Mouse (Mus musculus) thymus, postnatal 4 days (tissue): ENCODE results near the gene Josd2.
A peak's percentile ranks its signal among the peaks of the same experiment; 100 is the strongest.

Source experiments
- DNase-seq: peaks from one replicate; pipeline ENCODE4 v3.0.0; 2021

The Josd2 gene

DNA sequence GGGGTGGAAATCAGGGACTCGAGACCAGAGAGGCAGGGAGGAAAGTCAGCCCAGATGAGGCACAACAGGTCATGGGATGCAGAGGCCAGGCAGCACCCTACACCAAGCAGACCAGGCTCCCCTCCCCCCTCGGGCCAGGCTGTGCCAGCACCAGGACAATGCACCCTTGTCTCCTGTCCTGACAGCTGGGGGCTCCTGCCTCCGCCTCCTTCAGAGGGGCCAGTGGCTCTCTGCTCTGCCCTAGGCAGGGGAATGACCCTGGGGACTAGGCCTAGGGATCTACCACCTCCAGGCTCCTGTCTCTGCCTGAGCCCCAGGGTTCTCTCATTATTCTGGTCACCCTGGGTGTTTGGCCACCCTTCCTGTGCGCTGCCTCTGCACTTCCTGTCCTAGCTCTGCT, 6.6 kb downstream of the Josd2 start:
- peak; percentile 9 for DNase-seq

DNA sequence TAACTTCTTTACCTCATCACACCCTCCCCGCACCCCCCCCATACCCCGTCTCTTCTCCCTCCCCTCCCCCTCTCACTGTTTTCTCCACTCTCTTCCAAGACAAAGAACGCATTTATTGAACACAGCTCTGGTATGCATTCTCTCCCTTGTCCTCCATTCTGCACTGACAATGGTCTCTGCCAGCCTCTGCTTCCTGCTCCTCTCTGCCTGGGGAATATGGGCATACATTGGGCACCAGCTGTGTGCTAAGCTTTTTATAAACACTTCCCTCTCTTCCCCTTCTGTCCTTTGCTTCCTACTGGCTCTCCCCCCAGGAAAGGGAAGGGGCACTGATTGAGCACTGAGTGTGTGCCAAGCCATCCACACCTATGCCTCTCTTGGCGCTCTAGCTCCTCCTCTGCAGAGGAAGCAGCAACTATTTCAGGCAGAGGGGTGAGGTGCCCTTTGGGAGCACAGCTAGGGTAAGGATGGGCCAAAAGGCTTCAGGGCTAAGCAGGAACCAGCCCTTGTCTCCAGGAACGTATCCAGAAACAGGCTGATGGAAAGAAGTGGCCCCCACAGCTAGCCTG, 7.3 kb downstream of the Josd2 start:
- DNase-seq = no peak

DNA sequence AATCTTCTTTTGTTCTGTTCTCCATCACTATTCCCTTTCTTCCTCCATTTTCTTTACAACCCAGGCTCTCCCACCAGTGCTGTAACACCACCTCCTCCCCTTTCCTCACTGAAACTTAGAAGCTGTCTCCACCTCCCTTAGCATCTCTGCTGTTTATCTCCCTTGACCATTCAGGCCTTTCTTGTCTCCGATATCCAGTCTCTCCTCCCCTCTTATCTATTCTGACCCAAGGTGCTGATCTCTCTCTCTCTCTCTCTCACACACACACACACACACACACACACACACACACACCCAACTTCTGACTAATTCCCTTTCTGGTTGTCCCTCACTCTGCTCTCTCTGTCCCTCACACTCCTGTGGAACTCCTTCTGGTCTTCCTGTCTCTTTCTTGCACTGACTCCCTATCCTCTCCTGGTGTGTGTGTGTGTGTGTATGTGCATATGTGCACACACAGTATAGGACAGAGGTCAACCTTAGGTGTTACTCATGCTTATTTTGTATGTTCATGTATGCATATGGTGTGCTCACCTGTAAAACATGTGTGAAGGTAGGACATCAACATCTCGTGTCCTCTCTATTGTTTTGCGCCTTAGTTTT, 15.2 kb downstream of the Josd2 start:
- no peak for DNase-seq

DNA sequence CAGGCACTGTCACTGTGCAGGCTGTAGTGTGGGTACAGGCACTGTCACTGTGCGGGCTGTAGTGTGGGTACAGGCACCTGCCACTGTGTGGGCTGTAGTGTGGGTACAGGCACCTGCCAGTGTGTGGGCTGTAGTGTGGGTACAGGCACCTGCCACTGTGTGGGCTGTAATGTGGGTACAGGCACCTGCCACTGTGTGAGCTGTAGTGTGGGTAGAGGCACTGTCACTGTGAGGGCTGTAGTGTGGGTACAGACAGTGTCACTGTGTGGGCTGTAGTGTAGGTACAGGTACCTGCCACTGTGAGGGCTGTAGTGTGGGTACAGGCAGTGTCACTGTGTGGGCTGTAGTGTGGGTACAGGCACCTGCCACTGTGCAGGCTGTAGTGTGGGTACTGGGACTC, 16.3 kb downstream of the Josd2 start:
- DNase-seq = no peak

DNA sequence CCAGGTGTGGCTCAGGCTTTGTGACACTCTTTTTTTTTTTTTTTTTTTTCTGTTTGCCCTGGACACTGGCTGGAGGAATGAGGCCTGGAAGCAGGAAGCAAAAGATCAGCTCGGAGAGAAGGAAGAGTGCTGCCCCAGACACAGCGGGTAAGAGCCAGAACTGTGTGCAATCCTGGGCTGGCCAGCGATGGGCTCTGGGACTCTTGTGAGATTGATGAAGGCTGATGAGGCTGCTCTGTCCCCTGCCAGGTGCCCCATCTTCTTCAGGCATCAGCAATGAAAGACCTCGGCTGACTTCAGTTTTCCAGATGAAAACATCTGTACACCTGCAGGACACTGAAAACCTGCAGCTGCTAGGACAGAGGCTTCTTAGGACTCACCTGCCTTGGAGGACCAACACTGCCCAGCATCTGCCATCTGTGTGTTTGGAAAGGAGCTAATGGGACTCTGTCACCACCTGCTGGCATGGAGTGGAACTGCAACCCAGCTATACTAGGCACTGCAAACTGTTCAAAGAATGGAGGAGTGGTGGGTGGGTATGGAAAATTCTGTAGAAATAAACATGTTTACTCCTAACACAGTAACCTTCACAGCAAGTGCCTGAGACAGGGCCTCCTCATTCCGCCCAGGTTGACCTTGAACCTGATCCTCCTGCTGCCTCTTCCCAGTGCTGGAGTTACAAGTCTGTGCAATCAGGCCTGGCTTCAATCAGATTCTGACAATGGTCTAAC, 17.2 kb downstream of the Josd2 start:
- peak; percentile 84 for DNase-seq

DNA sequence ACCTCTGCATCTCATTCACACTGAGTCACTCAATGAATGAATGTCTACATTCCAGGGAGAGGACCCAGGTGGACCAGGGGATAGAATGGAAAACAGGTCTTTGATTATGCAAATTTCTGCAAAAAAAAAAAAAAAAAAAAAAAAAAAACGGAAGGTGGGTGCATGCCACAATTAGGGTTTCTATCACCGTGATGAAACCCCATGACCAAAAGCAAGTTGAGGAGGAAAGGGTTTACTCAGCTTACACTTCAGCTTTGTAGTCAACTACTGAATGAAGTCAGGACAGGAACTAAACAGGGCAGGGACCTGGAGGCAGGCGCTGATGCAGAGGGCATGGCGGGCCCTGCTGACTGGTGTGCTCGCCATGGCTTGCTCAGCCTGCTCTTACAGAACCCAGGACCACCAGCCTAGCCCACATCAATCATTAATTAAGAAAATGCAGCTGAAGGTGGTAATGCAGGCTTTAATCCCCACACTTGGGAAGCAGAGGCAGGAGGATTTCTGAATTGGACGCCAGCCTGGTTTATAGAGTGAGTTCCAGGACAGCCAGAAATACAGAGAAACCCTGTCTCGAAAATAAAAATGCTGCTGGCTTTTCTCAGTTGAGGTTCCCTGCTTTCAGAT, 17.9 kb downstream of the Josd2 start:
- DNase-seq = peak; percentile 4

DNA sequence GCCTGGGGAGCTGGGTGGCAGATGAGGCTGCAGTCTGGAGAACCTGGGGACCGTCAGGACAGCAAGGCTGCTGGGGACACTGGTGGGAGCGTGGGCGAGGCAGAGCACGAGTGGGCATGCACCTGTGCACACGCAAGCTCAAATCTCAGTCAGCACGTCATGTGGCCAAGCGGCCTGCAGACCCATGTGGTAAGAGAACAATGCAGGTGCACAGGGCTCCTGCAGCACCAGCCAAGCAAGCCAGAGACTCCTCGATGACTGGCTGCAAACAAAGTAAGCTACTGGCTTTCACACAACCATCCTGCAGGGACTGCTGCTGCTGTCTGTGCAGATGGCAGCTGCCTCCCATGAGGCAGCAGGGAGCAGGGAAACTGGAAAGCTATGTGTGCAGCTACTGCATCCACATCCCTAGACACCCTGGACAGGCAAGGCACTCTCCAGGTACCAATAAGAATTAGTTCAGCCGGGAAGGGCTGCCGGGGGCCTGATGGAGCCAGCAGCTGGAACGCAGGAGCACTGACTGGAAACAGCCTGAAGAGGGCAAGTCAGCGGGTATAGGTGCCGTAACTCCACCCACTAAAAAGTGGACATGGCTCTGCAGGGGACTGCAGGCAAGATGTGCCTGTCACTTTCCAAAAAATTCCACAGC, 19.3 kb downstream of the Josd2 start:
- DNase-seq = peak; percentile 4

DNA sequence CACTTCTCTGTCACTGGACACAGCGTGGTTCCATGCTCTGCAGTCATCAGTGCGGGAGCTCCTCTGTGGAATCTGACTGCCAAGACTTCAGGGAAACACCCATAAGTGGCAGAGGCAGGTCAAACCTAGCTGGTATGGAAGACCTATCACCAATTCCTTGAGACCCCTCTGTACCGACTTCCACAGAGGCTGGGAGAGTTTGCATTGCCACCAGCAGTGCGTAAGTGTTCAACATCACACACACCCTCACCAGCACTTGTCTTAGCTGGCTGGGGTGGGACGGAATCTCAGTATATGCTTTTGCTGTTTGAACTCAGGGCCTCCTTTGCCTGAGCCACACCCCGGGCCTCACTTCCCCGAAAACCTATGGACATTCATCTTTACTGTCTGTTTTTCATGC, 20.2 kb downstream of the Josd2 start:
- peak; percentile 2 for DNase-seq

DNA sequence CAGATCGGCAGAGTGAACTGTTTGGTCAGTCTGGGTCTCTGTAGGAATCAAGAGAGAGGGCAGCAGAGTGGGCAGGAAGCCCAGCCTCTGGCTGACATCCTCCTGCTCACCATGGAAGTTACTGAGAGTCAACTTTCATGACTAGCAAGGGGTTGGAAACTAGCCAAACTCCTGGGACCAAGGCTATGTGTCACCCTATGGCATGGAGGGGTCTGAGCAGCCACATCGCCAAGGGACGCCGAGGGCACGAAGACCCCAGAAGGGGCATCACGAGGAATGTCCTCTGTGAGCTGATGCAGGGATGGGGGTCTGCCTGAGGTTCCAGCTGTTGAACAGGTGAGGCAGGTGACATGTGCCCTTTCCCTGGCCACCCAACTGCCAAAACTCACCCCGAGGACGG, 20.8 kb downstream of the Josd2 start:
- DNase-seq = peak; percentile 6

DNA sequence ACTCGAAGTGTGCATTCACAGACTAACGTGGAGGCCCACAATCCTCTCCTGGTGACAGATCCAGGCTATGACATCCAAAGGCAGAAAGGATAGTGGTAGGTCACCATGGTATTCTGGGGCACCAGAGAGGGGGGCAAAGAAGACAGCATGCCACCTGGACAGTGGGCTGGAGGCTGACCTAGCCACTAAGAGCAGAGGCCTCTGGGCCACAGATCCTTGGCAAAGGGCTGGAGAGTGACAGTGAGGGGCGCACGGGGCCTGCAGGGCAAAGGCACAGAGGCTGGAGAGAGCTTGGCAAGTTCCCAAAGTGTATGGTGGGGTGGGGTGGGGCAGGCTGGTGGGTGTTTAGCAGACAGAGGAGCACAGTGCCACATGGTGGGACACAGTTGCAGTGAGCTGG, 22.5 kb downstream of the Josd2 start:
- DNase-seq = peak; percentile 7

DNA sequence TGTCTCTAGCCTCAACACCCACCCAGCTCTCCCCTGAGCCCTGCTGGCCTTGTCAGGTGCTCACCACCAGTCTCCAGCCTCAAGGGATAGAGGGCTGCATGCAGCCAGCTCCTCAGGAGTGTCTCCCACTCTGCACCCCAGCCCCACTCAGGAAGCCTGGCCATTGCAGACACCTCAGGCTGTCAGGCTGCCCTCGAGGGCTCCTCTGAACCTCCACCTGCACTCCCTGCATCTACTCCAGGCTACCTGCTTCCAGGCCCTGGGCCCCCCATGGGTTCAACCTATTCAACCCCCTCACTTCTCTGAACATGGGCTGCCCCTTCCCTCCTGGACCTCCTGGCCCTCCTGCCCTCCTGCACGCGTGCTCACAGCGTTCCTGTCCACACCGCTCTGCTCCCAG, 23.6 kb downstream of the Josd2 start:
- DNase-seq = no peak

DNA sequence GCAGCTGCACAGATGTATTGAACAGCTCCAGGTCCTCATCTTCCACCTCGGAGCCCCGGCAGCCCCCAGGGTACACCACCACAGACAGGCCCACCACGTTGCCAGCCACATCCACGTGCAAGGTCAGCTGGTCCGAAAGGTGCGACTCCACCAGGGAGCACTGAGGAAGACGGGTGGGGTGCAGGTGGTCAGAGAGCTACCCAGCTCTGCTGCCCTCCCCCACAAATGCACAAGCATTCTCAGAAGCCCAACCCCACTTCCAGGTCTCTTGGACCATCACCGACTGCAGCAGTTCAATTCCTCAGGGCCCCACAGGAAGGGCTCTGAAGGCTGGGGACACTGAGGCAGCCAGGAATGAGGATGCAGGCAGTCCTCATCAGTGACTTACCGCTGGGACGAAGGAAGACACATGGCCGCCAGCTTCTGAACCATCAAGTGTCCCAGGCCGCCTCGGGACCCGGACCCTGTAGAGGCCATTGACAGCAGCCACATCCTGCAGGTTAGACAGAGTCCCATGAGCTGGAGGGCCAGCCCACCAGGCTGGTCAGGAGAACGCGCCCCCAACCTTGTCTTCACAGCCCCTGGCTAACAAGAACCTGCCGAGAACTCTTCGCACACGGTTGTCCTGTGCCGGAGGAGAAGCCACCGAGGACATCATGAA, 24.5 kb downstream of the Josd2 start:
- DNase-seq = peak; percentile 5

DNA sequence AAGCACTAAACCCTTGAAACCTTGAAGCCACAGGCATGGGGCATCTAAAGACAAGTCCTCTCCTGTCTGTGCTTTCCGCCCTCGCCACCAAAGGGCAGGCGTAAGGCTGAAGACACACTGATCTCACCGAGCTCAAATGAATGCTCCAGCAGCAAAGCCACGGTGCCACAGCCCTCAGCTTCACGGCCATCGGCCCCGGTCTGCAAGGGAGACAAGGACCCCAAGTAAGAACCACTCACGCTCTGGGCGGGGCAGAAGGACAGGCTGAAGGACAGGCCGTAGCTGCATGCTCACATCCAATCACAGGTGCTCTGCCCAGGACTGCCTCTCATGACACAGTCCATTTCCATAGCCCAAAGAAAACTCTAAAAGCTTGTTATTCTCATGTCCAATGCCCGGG, 26.9 kb downstream of the Josd2 start:
- peak; percentile 20 for DNase-seq

DNA sequence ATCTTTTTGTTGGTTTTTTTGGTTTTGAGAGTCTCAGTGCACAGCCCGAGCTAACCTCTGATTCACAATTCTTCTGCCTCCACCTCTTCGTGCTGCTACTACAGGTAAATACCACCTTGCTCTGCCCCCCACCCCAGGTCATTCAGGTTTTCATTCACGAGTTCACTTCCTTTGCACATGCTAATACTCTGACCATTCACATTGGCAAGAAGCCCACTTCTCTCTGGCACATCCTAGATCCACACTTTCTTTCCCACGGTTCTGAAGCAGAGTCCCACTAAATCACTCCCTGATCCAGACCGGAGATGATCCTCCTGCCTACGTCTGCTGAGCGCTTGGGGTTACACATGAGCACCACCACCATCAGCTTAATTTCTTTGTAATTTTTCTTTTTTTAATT, 27.3 kb downstream of the Josd2 start:
- peak; percentile 7 for DNase-seq

DNA sequence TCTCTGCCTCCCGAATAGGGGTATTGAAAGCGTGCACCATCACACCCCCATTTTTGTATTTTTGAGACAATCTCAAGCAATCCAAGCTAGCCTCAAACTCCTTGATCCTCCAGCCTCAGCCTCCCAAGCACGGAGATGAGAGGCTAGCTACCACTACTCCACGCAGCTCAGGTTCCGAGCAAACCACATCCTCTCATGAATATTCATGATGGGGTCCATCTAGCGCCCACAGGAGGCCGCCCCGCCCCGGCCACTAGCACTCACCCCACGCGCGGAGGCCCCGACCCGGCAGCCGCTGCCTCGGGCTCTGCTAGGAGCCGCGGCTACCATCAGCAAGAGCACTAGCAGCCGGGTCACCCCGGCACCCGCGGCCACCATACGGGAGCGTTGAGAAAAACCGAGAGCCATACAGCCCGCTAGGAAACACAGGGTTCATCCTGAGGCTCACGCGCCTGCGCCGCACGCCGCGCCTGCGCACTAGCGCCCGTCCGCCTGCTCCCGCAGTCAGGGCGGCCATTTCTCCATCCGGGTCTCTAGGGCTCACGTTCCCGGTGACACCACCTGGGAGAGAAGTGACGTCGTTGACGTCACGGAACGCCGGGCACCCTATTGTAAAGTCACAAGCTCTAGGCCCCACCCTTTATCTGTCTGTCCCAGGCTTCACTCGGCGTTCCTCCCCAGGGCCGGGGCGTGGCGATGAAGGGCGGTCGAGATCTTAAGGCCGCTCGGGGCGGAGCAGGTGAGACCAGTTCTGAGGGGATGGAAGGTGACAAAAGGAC, 28.4 kb downstream of the Josd2 start, which contains the start of the genes Emc10 and Fam71e1:
Gene Emc10 (minus strand): TSS at position 538 of the 779 bp plus-strand sequence.
Gene Fam71e1 (plus strand): TSS at position 590 of the 779 bp plus-strand sequence.
- DNase-seq = peak; percentile 98

DNA sequence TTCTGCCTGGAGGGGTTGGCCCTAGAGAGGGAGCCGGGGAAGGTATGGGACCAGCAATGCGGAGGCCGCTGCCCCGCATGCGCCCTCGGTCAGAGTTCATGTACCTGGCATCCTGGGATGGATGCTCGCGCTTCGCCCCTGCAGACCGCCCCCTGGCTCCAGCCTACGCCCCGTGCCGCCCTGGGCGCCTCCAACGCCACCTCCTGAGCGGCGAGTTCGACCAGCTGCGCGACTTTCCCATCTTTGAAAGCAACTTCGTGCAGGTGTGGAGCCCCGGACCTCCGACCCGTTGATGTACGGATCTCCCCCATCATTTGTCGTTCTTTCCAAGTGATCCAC, 29.0 kb downstream of the Josd2 start:
- DNase-seq = no peak

DNA sequence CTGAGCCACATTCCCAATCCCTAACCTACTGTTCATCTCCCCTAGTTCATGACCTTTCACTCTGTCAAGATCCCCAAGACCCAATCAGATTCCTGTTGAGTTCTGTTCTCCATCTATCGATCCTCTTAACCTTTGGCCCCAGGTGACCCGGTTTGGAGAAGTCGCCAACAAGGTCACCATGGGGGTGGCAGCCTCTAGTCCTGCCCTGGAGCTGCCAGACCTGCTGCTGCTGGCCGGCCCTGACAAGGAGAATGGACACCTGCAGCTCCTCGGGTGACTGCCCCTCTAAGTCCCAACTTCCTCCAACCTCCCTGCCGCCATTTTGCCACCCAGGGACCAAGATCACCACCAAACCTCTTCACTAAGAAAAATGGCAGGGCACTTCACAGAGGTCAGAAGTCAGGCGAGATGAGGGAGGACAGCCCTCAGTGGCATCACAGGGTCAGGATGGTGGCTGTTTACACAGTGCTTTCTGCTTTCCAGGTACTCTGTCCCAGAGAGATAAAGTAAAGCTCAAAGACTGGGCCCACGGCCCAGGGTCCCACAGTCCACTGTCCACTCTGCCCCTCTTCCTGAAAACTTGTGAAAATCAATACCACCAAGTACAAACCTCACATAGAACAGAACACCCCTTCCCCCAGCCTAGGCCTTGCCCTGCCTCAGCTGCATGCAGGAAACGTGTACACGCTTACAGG, 29.7 kb downstream of the Josd2 start:
- DNase-seq = peak; percentile 21

DNA sequence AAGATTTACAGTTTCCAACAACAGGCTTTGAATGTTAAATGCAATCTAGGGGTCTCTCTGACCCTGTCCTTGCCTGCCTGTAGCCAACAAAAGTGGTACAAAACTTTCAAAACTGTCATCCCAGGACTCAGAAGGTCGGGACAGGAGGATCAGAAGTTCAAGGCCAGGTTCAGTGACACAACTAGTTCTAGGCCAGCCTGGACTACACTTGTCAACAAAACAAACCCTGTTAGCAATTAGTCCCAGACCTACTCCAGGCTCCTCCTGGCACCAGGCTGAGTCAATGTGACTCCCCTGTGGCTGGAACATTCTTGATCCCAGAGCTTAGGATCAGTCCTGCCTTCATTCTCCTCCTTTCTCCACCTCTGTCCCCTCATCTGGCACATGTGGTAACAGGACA, 31.1 kb downstream of the Josd2 start:
- no peak for DNase-seq

DNA sequence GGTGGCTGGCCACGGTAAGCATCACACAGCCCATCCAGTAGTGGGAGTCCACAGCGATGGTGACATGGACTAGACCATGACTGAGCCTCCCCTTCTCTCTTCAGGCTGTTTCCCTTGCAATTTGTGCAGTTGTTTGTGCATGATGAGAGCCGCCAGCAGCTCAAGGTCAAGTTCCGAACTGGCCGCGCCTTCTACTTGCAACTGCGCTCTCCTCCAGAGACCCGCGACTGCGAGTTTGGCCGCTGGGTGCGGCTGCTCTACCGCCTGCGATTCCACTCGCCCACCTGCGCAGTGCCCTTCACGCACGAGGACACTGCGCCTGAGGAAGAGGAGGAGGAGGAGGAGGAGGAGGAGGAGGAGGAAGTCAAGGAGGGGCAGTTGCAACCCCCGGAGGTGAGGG, 32.3 kb downstream of the Josd2 start:
- no peak for DNase-seq

DNA sequence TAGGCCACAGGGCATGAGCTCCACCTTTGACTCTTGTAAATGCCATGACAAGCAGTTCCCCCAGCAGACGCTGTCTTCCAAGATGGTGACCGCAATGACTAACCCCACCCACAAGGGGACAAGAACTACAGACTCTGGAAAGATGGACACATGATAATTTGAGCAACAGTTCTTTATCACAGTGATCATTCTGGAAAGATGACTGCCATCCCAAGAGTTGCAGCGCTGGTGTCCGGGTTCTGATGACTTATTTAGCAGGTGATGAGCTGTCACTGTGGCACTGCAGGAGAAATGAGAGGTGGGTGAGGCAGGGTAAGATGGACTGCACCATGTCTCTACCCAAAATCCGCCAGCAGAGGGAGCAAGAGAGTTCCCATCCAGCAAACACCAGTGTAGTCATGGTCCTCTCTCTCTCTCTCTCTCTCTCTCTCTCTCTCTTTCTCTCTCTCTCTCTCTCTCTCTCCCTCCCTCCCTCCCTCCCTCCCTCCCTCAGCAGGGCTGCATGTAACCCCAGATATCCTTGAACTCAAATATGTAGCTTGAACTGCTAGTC, 33.9 kb downstream of the Josd2 start:
- DNase-seq = peak; percentile 90

DNA sequence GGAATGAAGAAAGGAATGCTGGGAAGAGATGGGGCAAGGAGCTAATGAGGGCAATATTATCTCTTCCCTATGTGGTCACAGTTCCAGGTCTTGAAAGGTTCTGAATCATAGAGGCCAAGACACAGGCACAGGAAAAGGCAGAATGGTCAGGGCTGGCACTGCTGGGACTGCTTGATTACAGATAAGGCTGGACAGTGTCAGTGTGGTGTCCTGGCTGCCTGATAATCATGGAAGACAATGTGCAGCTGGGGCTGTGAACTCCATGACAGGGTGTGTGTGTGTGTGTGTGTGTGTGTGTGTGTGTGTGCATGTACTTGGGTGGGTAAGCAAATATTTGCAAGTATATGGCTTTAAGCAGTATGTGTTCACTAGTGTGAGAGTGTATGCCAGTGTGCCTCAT, 39.7 kb downstream of the Josd2 start:
- no peak for DNase-seq
